Mouse (Mus musculus) forebrain, embryonic 11.5 days (tissue): Measurements from ENCODE around the gene Ctcf. TPM values are rescaled to one million over a fixed set of nuclear protein-coding genes. Genes with fewer than 3 reads are reported as not detected.

Experiments
- ATAC-seq: fragments of 200-750 bp; cut with Nextera tagmentation; replicated peaks from 2 replicates; pipeline ENCODE4 v1.8.0; 2017; ENCODE audit warnings: moderate TSS enrichment; ENCODE audit not compliant: low FRiP score
- DNase-seq: peaks from one replicate; pipeline ENCODE4 v3.0.0-alpha.2; 2017; ENCODE audit warnings: low spot score
- H3K27ac ChIP-seq: fragments of 300-500 bp; sonication (generic); 2 replicates; pipeline ENCODE4 v1.5.1; 2014; ENCODE audit warnings: low read depth, low read length
- H3K27me3 ChIP-seq: fragments of 300-500 bp; sonication (generic); 2 replicates; pipeline ENCODE4 v1.6.1; 2014; ENCODE audit warnings: mild to moderate bottlenecking, low read length, mixed read lengths; ENCODE audit not compliant: control insufficient read depth, insufficient read depth
- H3K36me3 ChIP-seq: fragments of 300-500 bp; sonication (generic); 2 replicates; pipeline ENCODE4 v1.6.1; 2014; ENCODE audit warnings: mild to moderate bottlenecking, low read length, moderate library complexity, mixed read lengths; ENCODE audit not compliant: control insufficient read depth, insufficient read depth
- H3K4me1 ChIP-seq: fragments of 300-500 bp; sonication (generic); replicated peaks from 2 replicates; pipeline ENCODE4 v1.6.1; 2014; ENCODE audit warnings: low read length, mixed read lengths; ENCODE audit not compliant: control insufficient read depth, insufficient read depth
- H3K4me2 ChIP-seq: fragments of 300-500 bp; sonication (generic); 2 replicates; pipeline ENCODE4 v1.6.1; 2014; ENCODE audit warnings: low read depth, mild to moderate bottlenecking, low read length, moderate library complexity, mixed read lengths; ENCODE audit not compliant: severe bottlenecking
- H3K4me3 ChIP-seq: fragments of 300-500 bp; sonication (generic); 2 replicates; pipeline ENCODE4 v1.5.1; 2014; ENCODE audit warnings: low read depth, low read length
- H3K9ac ChIP-seq: fragments of 300-500 bp; sonication (generic); 2 replicates; pipeline ENCODE4 v1.6.1; 2014; ENCODE audit warnings: low read length
- H3K9me3 ChIP-seq: fragments of 300-500 bp; sonication (generic); 2 replicates; pipeline ENCODE4 v1.6.1; 2016; ENCODE audit warnings: low read length, mixed read lengths; ENCODE audit not compliant: control insufficient read depth
- WGBS: fragments of 180-500 bp; shearing (Covaris S2); extraction: QIAGEN DNeasy Blood & Tissue Kit; methylation state at CpG from one replicate; pipeline ENCODE4 v1.1.7; 2014; 5-methylcytosine and 5-hydroxymethylcytosine counted together
- polyA plus RNA-seq: library from polyadenylated mRNA; unstranded; fragments of >200 nt; fragmentation: Nextera tagmentation; extraction: Ambion mirVana; gene quantifications from 2 replicates; pipeline ENCODE4 v1.2.1, GENCODE M21; 2014

Ctcf gene
- polyA plus RNA-seq, 1 experiment from 2014 or later: 134 TPM

DNA sequence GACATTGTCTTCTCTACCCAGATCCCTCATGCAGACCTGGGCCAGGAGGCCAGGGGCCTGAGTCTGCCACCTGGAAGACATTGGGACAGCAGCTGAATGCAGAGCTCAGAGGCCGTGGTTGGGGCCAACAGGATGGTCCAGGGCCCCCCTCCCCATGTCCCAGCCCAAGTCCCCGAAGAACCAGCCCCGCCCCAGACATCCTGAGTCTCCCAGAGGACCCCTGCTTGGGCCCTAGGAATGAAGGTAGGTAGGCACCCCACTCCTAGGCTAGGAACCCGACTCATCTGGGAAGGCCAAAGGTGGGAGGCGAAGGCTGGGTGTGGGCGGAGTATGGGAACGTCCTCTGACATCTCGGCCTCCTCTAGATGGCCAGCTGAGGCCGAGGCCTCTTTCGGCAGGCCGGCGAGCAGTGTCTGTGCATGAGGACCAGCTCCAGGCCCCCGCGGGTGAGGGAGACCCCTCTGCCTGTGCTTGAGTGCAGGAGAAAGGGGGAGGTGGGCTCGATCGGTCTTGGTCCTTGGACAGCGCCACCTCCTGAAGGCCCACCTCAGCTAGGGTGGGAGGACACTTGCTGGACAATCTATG is 60.9 kb downstream of the Ctcf start:
- WGBS: 90% methylated on average over 17 of the region's 17 CpGs
- Histone ChIP-seq H3K36me3 (no peaks in the 10 kb centered on the region; the same call in 1 of the 2 replicates), H3K9ac (no peak overlapping the region), H3K27me3 (no peaks in the 10 kb centered on the region; the same call in 1 of the 2 replicates), H3K4me1 (peaks cover 7% of the 10 kb centered on the region), H3K4me2 (no peak overlapping the region), H3K9me3 (peaks cover 4% of the 10 kb centered on the region; the same call in 1 of the 2 replicates), H3K4me3 (no peak overlapping the region), H3K27ac (no peak overlapping the region)
- DNase-seq (no peak), ATAC-seq (no peak)

DNA sequence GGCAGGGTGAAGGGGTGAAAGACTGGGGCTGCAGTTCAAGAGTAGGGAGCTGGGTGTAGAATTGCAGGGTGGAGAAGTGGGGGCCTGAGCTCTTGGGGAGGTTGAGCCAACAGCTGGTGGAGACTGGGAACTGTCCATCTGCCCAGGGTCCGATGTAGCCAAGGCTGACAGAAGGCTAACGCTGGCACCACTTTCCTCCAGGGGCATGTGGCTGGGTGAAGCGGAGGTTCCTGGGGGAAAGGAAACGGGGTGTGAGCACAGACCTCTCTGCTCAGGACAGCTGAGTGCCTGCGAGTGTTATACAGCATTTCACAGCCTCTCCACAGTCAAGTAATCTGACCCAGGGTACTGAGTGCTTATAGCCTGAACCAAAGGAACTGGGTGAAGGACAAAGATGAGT is 62.4 kb downstream of the Ctcf start:
- no peaks in the 10 kb centered on the region; the same call in 1 of the 2 replicates for H3K27me3 ChIP-seq
- H3K9ac ChIP-seq: no peak overlapping the region
- H3K27ac ChIP-seq: no peak overlapping the region
- H3K4me1 ChIP-seq: peaks cover 8% of the 10 kb centered on the region
- H3K4me3 ChIP-seq: no peak overlapping the region
- ATAC-seq: no peak
- H3K4me2 ChIP-seq: no peak overlapping the region
- H3K36me3 ChIP-seq: peaks cover 2% of the 10 kb centered on the region; the same call in 1 of the 2 replicates
- 92% methylated on average over 5 of the region's 5 CpGs for WGBS
- DNase-seq: no peak
- H3K9me3 ChIP-seq: no peaks in the 10 kb centered on the region

DNA sequence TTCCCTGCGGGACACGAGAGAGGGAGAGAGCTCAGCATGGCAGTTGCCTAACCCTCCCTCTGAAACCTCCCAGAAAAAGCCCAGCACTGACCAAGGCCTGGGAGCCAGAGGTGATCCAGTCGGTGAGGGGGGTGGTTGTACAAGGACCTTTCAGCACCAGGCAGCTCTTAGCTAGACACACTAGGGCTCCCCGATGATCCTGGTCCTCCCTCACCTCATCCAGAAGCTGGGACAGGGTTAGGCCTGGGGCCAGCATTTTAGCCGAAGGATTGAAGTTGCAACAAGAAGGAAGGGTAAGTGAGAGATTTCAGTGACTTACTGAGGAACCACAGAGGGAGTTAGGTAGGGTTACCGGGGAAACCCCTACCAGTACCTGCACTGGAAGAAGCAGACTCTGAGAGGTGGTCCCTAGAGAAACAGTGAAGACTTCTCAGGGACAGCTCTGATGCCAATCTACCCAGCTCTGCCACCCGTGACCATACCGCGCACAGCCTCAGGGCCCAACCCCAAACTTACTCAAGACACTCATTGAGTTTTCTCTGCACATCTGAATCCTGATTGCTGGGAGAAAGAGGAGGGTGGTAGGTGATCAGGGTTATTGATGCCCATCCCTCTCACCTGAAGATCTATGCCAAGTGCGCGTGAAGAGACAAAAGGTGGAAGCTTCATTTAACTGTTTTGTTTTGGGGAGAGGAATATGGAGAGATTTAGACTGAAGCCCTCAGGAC is 63.3 kb downstream of the Ctcf start:
- Histone ChIP-seq H3K4me1 (peaks cover 8% of the 10 kb centered on the region), H3K27ac (no peak overlapping the region), H3K9ac (peak overlapping the region; percentile 70; the same call in 1 of the 2 replicates), H3K4me3 (peak overlapping the region; percentile 66), H3K27me3 (no peaks in the 10 kb centered on the region), H3K36me3 (peaks cover 6% of the 10 kb centered on the region; the same call in 1 of the 2 replicates), H3K4me2 (peak overlapping the region; percentile 93), H3K9me3 (no peaks in the 10 kb centered on the region)
- DNase-seq: no peak
- 86% methylated on average over 11 of the region's 11 CpGs for WGBS
- ATAC-seq: no peak

DNA sequence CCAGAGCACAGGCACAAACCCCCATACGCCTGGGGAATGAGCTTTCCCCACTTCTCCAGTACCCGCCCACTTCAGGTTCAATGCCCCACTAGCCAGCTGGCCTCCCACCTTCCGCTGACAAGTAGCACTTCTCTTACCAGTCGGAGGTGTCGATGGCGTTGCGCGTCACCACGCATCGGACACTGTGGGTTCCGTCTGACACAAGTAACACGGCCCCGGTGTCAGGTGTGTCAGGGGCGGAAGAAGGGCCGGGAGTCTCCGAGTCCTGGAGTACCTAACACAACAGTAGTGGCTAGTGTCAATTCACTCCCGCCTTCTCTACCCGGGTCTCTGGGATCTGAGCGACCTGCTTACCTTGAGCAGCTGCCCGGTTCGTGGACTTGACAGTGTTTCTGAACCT is 64.2 kb downstream of the Ctcf start:
- no peak; the same call in 1 of the 2 replicates for ATAC-seq
- Histone ChIP-seq H3K27ac (peak overlapping the region; percentile 84; the same call in 1 of the 2 replicates), H3K4me1 (peaks cover 8% of the 10 kb centered on the region), H3K4me2 (peak overlapping the region; percentile 93), H3K9ac (peak overlapping the region; percentile 70), H3K36me3 (peaks cover 6% of the 10 kb centered on the region; the same call in 1 of the 2 replicates), H3K9me3 (no peaks in the 10 kb centered on the region), H3K4me3 (peak overlapping the region; percentile 66), H3K27me3 (no peaks in the 10 kb centered on the region)
- peak; percentile 78 for DNase-seq
- WGBS: under 1% methylated on average over 21 of the region's 21 CpGs

DNA sequence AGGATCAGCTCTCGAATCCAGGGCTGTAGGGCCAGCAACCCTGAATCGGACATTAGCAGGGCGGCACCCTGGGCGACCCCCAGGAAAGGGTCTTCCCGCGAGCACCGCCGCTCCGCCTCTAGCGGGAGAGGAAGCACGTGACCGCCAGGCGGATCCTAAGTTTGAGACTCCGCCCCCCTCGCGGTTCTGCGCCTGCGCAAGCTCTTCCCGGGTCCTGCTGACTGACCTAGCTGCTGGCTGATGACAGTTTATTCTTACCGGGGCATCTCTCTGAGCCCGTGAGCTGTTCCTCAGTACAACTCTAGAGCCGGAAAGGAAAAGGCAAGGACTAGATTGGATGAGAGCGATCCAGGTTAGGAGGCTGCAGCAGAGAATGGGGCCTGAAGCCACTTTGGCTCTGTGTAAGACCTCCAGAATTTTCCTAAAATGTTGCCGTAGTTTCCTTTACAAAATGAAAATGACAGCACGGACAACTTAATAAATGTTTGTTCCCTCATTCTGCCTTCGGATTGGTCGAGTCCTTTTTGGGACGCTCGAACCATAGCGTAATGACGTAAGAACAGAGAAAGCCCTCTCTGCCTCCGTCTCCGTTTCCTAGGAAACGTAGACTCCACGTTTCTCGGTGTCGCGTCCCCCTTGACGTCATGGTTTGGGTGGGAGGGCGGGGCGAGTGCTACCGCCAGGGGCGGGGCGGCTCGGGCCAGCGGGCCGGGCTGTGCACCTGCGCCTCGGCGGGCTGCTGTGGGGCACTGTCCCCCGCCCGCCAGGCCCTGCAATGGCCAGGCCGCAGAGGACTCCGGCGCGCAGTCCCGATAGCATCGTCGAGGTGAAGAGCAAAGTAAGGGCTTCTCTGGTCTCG is 64.8 kb downstream of the Ctcf start, which contains the start of the genes Acd and Pard6a:
TSS of gene Acd (minus strand) at position 137 of the 859 bp plus-strand sequence.
TSS of gene Pard6a (plus strand) at position 183 of the 859 bp plus-strand sequence.
- Histone ChIP-seq H3K4me3 (peak within 1 kb of the TSS; percentile 66), H3K27ac (peak within 1 kb of the TSS; percentile 84), H3K4me1 (peaks cover 8% of the 10 kb centered on the region), H3K4me2 (peak within 1 kb of the TSS; percentile 93), H3K36me3 (peaks cover 6% of the 10 kb centered on the region; the same call in 1 of the 2 replicates), H3K9me3 (no peaks in the 10 kb centered on the region), H3K27me3 (no peaks in the 10 kb centered on the region), H3K9ac (peak within 1 kb of the TSS; percentile 70)
- peak; percentile 82 for ATAC-seq
- peak; percentile 98 for DNase-seq
- WGBS: under 1% methylated on average over 59 of the region's 60 CpGs

DNA sequence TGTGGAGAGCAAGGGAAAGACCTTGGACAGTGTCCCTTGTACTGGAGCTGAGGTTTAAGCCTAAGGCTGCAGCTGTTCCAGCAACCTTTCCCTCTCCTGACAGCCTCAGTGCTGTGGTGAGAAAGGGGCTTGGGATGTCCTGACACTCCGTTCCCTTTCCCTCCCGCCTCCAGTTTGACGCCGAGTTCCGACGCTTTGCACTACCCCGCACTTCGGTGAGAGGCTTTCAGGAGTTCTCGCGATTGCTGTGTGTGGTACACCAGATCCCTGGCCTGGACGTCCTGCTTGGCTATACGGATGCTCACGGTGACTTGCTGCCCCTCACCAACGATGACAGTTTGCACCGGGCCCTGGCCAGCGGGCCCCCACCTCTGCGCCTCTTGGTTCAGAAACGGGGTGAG is 65.6 kb downstream of the Ctcf start:
- Histone ChIP-seq H3K4me2 (peak overlapping the region; percentile 93), H3K9ac (peak overlapping the region; percentile 48), H3K27ac (peak overlapping the region; percentile 84; the same call in 1 of the 2 replicates), H3K36me3 (peaks cover 6% of the 10 kb centered on the region; the same call in 1 of the 2 replicates), H3K27me3 (no peaks in the 10 kb centered on the region), H3K4me3 (peak overlapping the region; percentile 66), H3K9me3 (no peaks in the 10 kb centered on the region), H3K4me1 (peaks cover 12% of the 10 kb centered on the region)
- 31% methylated on average over 18 of the region's 18 CpGs for WGBS
- ATAC-seq (peak; percentile 8; the same call in 1 of the 2 replicates), DNase-seq (no peak)

DNA sequence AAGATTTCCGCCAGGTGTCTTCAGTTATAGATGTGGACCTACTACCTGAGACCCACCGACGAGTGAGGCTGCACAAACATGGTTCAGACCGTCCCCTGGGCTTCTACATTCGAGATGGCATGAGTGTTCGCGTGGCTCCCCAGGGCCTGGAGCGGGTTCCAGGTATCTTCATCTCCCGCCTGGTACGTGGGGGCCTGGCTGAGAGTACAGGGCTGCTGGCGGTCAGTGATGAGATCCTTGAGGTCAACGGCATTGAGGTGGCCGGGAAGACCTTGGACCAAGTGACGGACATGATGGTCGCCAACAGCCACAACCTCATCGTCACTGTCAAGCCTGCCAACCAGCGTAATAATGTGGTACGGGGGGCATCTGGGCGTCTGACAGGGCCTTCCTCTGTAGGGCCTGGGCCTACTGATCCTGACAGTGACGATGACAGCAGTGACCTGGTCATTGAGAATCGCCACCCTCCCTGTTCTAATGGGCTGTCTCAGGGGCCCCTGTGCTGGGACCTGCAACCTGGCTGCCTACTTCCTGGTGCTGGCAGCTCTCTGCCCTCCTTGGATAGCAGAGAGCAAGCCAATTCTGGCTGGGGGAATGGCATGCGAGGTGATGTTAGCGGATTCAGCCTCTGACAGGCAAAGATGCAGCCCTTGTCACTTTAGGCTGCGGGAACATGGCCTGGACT is 66.5 kb downstream of the Ctcf start:
- WGBS: 93% methylated on average over 24 of the region's 24 CpGs
- no peak overlapping the region for H3K4me2 ChIP-seq
- DNase-seq (no peak), ATAC-seq (no peak)
- no peaks in the 10 kb centered on the region for H3K9me3 ChIP-seq
- peaks cover 6% of the 10 kb centered on the region; the same call in 1 of the 2 replicates for H3K36me3 ChIP-seq
- no peaks in the 10 kb centered on the region for H3K27me3 ChIP-seq
- no peak overlapping the region for H3K9ac ChIP-seq
- H3K4me3 ChIP-seq: no peak overlapping the region
- H3K4me1 ChIP-seq: peaks cover 12% of the 10 kb centered on the region
- no peak overlapping the region for H3K27ac ChIP-seq
